Mouse (Mus musculus): Measurements from ENCODE around the gene Gm20388.

GRCm38 (mm10) chr8:120091032-120091431, 180.4 kb downstream of the Gm20388 start:
- TF ChIP-seq CTCF (IDR thresholded peaks at IDR 0.05; ENCODE audit: low read depth) (no peak), EP300 (optimal IDR thresholded peaks at IDR 0.05) (no peak)
